Mouse (Mus musculus): ENCODE results near the gene Zfp667.

The Zfp667 gene

DNA sequence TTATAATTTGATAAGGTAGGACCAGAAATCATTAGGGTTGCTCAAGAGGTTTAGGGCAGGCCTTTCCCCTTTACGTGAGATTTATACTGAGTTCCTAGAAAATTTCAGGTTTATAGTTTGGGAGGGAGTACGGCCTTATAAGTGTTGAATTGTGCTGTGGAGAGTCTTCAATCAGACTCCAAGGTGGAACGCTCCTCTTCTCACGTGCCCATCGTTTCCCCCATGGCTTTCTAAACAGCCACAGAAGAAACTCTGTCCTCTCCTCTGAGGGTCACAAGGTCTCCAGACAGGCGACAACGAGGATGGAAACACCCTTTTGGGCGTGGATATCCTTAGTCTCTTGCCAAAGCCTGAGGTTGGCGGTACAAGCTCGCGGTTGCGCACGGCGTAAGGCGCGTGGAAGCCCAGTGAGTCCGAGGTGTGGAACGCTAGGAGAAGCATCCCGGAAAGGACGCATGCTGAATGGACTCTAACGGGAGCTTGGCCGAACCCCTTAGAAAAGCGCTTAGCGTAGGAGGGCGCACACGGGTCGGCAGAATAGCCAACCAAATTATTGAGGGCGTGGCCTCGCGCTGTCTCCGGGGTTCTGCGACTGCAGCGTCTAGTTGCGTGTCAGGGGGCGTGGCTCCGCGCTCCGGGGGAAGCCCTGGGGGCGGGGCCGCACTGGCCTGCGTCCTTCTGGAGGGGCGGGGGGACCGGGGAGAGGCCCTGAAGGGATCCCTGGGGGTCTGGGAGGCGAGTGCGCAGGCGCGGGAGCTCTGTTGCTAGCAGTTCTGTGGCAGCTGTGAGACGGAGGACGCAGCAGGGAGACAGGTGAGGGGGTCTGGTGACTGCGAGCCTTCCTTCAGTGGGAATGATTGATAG lies at the start of gene Zfp667:
Gene Zfp667, plus strand, starts transcription at position 738 of the 864 bp plus-strand sequence.
- POLR2A ChIA-PET, result interaction anchor here in 3 of 4 experiments (0.5 to 2.1 kb wide), 38 partner anchors 9 to 1493 kb away, joined by 3 to 26 read pairs (median 4); partner anchors contain the start of genes Zfp78 (in 3 of the 3), Gm3854 (in 2 of the 3), Zfp444 (in 2 of the 3) and Zfp583 (in 2 of the 3)
- CTCF ChIA-PET, result interaction anchor here (0.5 to 2.0 kb wide), 15 partner anchors 9 to 442 kb away, joined by 3 to 13 read pairs (median 3); partner anchors contain the start of genes Gm3854 (in 1 of the 4) and Zfp78 (in 1 of the 4)

DNA sequence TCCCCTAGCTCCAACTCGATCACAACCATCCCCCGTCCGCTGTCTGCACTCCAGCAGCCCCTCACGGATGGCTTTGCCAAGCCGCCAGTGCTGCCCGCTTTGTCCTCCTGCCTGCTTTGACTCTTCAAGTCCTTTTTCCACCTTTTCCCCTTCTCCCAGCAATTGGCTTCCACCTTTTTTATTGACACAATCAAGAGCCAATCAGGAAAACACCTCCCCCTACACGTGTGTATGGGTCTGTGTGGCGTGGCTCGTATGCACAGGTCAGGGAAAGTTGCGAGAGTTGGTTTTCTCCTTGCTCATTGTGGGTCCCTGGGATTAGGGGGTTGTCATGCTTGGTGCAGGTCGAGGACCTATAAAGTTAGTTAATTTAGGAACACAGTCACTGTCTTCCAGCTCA lies 46.6 kb upstream of the Zfp667 start:
- ChIA-PET POLR2A (interaction anchor here (0.6 to 7.2 kb wide), 16 partner anchors 17 to 1178 kb away, joined by 3 to 139 read pairs (median 4); partner anchors contain the start of genes U2af2 (in 1 of the 4) and Zfp78 (in 1 of the 4)), CTCF (interaction anchor here (0.6 to 2.8 kb wide), 31 partner anchors 8 to 837 kb away, joined by 3 to 30 read pairs (median 5); partner anchors contain the start of genes Galp (in 1 of the 4), Zfp667 (in 1 of the 4) and Zfp78 (in 1 of the 4))

DNA sequence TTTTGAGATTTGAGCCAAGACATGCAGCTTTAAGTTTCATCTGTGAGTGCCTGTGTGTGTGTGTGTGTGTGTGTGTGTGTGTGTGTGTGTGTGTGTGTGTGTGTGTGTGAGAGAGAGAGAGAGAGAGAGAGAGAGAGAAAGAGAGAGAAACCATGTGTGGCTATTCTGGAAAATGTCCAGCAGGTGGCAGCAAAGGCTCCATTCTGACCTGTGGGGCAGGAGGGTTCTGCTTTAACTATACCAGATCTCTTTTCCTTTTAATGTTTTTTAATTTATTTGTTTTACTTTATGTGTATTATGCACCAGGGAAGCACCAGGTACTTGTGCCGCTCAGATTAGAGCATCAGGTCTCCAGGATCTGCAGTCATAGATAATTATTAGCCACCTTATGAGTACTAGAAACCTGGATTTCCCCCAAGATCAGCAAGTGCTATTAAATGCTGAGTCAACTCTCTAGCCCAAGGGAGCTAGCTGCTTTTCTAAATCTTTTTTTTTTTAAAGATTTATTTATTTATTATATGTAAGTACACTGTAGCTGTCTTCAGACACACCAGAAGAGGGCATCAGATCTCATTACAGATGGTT lies 45.4 kb upstream of the Zfp667 start:
- ChIA-PET CTCF (interaction anchor here (0.6 to 2.8 kb wide), 36 partner anchors 9 to 586 kb away, joined by 3 to 30 read pairs (median 6); partner anchors contain the start of genes Galp (in 1 of the 4), Zfp667 (in 1 of the 4) and Zfp78 (in 1 of the 4)), POLR2A (interaction anchor here (0.5 to 7.2 kb wide), 20 partner anchors 17 to 1428 kb away, joined by 3 to 139 read pairs (median 4); partner anchors contain the start of genes Gm3854 (in 1 of the 4) and Ube2s (in 1 of the 4))

DNA sequence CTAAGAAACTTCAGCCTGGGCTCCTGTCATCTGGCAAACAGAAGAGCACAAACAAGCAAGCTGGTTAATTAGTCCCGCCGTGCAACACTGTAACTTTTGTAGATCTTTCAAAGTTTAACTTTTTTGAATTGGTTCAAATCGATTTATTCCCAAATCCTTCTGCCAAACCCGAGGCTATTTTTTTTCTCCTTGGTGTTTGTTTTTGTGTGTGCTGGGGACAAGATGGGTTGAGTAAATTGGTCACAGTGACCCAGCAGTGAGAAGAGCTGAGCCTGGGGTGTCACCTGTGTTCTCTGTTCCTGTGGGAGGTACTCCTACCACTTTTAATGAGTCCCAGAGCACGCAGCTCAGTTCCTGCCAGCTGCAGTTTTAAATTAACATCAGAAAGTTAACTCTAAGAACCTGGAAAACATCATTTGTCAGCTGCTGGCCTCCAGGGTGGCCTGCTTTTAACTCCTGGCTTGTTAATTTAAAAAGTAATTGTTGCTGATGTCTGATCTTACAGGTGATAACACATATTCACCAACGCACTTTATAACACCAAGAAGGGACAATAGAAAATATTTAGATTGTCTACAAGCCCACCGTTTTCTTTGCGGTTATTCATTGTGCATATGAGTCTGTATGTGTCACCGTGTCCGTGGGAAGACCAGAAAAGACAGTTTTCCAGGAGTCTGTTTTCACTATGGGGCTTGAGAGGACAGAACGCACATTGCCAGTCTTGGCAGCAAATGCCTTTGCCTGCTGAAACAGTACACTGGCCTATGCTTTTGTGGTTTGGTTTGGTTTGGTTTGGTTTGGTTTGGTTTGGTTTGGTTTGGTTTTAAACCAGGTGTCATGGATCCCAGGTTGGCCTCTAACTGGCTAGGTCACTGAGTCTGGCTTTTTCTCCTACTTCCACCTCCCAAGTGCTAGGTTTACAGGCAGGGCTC lies 41.8 kb upstream of the Zfp667 start:
- POLR2A ChIA-PET, result interaction anchor here (0.6 to 7.2 kb wide), 19 partner anchors 14 to 483 kb away, joined by 3 to 139 read pairs (median 4); partner anchors contain the start of genes Gm3854 (in 1 of the 4), Zfp667 (in 1 of the 4) and Zfp78 (in 1 of the 4)
- CTCF ChIA-PET, result interaction anchor here in 3 of 4 experiments (0.6 to 3.2 kb wide), 13 partner anchors 11 to 54 kb away, joined by 3 to 14 read pairs (median 5); no protein-coding TSS in a partner anchor

DNA sequence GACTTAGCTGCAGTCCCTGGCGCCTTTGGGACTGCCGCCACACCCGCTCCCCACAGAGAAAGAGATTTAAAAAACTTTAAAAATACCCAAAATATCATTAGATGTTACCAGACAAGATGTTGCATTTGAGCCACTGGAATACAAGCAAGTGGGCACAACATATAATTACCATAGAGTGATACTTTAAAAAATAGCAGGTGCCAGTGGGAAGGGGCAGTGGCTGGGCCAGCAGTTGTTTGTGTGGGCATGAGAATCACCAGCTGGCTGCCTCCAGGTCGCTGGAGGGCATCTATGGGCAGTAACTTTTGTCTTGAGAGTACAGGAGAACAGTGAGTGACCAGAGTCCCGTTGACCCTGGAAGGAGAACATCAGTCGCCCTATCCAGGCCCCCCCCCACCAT lies 34.0 kb upstream of the Zfp667 start, which contains the start of gene Epp13:
Gene Epp13, plus strand, starts transcription at position 301 of the 400 bp plus-strand sequence.
- ChIA-PET POLR2A (no interaction called here), CTCF (no interaction called here)

DNA sequence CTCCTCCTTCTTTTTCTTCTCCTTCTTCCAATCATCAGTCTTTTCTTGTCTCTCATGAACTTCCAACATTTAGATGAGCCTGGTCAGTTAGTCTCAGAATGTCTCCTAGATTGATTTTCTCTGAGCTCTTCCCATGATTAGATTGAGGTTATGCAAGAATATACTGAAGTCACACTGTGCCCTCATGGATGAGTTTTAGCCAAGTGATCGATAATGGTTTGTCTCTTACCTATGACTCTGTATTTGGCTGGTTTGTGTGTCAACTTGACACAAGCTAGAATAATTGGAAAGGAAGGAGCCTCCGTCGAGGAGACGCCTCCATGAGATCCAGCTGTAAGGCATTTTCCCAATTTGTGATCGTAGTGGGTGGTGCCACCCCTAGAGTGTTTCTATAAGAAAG lies 31.9 kb upstream of the Zfp667 start:
- CTCF ChIA-PET, result interaction anchor here in 2 of 4 experiments (0.8 to 1.2 kb wide), 3 partner anchors 14 to 40 kb away, joined by 3 to 5 read pairs (median 3); no protein-coding TSS in a partner anchor
- POLR2A ChIA-PET, result interaction anchor here in 1 of 4 experiments (0.5 to 10.2 kb wide), 6 partner anchors 12 to 1169 kb away, joined by 3 to 139 read pairs (median 4); no protein-coding TSS in a partner anchor

DNA sequence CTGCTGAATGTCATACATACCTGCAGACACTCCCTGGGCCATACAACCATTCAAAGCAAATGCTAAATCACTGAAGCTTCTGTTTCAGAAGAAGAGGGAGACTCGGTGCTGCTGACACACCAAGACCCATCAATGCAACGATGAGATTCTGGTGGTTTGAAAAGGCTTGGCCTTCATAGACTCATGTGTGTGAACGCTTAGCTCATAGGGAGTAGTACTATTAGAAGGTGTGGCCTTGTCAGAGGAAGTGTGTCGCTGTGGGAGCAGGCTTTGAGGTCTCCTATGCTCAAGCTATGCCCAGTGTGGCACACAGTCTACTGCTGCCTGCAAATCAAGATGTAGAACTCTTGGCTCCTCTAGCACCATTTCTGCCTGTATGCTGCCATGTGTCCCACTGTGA lies 29.0 kb upstream of the Zfp667 start:
- ChIA-PET CTCF (interaction anchor here in 3 of 4 experiments (0.7 to 3.5 kb wide), 4 partner anchors 16 to 62 kb away, joined by 4 to 29 read pairs (median 14); no protein-coding TSS in a partner anchor), POLR2A (interaction anchor here (0.7 to 10.2 kb wide), 20 partner anchors 9 to 1243 kb away, joined by 3 to 139 read pairs (median 6); partner anchors contain the start of genes Zfp444 (in 2 of the 4), Zfp667 (in 2 of the 4), Zfp78 (in 2 of the 4) and Fiz1 (in 1 of the 4))

DNA sequence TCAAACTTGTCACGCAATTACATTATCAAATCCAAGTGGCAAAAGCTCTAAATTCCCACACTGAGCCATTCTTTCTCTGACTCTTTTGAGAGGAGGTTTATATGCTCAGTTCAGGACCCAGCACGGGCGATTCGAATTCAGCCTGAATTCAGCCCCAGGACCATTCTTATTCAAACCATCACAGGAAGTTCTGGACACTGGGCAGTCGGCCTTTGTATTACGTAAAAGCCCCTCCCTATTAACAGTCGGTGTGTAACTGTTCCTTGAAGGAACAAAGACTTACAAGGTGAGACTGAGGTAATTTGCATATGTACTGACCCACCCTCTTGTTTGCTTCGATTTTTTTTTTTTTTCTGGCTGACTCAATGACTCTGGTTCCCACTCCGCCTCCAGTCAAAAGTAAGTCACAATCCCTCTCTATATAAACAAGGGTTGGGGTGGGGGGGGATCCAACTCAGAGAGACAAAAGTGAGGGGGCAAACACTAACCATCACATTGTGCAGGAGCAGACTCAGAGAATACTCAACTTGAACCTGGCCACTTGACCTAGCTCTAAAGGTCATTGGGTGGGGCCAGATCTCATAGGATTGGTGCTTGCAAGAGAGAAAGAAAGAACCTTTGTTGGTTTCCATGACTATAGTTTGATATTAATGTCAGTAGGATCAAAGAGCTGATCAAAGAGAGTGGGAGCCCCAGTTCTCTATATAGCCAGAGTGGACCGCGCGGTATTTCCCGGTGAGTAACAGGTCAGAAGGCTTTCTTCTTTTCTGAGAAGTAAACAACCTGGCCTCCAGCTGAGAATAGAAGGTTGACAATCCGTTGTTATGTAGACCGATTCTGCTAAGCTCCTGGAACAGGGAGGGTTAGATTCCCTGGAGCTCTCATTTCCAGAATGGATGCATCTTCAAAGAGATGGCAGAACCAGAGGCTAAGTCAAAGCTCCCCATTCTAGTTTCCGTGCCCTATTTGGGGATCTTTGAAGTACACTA lies 27.9 kb upstream of the Zfp667 start:
- CTCF ChIA-PET, result interaction anchor here (0.5 to 3.5 kb wide), 26 partner anchors 14 to 469 kb away, joined by 3 to 29 read pairs (median 4); partner anchors contain the start of genes Zfp667 (in 1 of the 4) and Zfp78 (in 1 of the 4)
- POLR2A ChIA-PET, result interaction anchor here (0.5 to 10.2 kb wide), 81 partner anchors 8 to 1357 kb away, joined by 3 to 139 read pairs (median 5); partner anchors contain the start of genes Zfp444 (in 4 of the 4), Zfp667 (in 3 of the 4), Zfp787 (in 3 of the 4) and Peg3 (in 2 of the 4)

DNA sequence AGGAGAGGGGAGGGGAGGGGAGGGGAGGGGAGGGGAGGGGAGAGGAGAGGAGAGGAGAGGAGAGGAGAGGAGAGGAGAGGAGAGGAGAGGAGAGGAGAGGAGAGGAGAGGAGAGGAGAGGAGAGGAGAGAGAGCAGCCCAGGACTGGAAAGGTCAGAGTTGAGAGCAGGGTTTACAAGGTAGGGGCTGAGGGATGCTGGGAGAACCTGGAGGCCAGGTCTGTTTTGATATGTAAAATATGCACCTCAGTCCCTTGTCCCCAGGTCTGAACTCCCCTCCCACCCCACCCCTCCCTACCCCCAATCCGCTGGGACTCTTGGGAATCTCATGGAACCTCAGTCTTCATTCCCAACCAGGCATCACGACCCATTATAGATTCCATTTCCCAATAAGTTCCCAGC lies 26.4 kb upstream of the Zfp667 start:
- POLR2A ChIA-PET, result interaction anchor here in 3 of 4 experiments (0.6 to 10.2 kb wide), 21 partner anchors 13 to 1246 kb away, joined by 3 to 139 read pairs (median 10); partner anchors contain the start of genes Fiz1 (in 1 of the 3), Peg3 (in 1 of the 3), Usp29 (in 1 of the 3) and Zfp444 (in 1 of the 3)
- CTCF ChIA-PET, result interaction anchor here in 2 of 4 experiments (0.7 to 3.5 kb wide), 8 partner anchors 16 to 133 kb away, joined by 3 to 29 read pairs (median 10); partner anchors contain the start of gene Galp (in 1 of the 2)

DNA sequence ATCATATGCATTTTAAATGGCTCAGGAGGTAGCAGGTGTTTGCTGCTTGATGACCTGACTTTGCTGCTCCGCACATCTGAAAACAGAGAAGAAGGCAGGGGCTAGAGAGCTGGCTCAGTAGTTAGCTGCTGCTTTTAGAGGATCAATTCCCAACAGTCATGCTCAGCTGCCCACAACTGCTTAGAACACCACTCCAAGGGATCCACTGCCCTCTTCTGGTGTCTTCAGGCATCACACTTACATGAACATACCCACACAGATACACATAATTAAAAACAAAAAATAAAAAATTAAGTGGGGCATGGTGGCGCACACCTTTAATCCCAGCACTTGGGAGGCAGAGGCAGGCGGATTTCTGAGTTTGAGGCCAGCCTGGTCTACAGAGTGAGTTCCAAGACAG lies 24.3 kb upstream of the Zfp667 start:
- POLR2A ChIA-PET, result interaction anchor here in 3 of 4 experiments (0.7 to 10.2 kb wide), 7 partner anchors 20 to 101 kb away, joined by 3 to 139 read pairs (median 4); partner anchors contain the start of genes Galp (in 1 of the 3), Zfp444 (in 1 of the 3) and Zfp78 (in 1 of the 3)

DNA sequence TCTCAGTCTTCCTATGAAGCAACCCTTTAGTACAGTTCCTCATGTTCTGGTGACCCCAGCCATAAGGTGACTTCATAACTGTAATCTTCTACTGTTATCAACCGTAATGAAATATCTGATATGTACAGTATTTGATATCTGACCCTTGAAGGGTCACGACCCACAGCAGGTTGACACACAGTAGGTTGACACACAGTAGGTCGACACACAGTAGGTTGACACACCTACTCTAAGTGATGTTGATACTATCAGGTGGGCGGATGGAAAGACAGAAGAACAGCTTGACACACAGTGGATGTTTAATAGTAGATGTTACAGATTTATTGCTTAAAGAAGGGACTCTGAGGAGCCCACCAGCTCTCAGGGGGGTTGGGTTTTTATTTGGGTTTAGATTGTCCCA lies 23.4 kb upstream of the Zfp667 start:
- POLR2A ChIA-PET, result interaction anchor here in 1 of 4 experiments (10.2 kb wide), 1 partner anchor 20 kb away, joined by 139 read pairs; no protein-coding TSS in a partner anchor
- CTCF ChIA-PET, result interaction anchor here in 2 of 4 experiments (1.9 to 3.1 kb wide), 2 partner anchors 23 kb away, joined by 4 to 30 read pairs; no protein-coding TSS in a partner anchor

More for the DNA sequence above, 24.3 kb upstream of the Zfp667 start:
- CTCF ChIA-PET, result interaction anchor here (0.6 to 3.1 kb wide), 24 partner anchors 18 to 135 kb away, joined by 3 to 30 read pairs (median 6); partner anchors contain the start of genes Galp (in 2 of the 4) and Zfp444 (in 1 of the 4)

DNA sequence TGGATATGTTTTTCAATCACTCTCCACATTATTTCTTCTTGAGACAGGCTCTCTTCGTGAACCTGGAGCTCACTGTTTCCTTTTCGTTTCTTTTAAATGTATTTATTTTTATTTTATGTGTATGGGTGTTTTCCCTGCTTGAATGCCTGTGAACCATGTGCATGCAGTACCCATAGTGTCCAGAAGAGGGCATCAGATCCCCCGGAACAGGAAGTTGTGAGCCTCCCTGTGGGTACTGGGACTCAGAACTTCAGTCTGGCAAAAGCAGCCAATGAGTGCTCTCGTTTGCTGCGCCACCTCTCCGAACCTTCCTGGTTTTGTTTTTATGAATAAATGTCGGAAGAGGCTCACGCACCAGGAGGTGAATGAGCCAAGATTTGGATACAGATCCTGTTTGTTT lies 20.7 kb upstream of the Zfp667 start:
- ChIA-PET CTCF (interaction anchor here (0.6 to 1.3 kb wide), 6 partner anchors 17 to 53 kb away, joined by 3 to 6 read pairs (median 3); no protein-coding TSS in a partner anchor), POLR2A (interaction anchor here in 2 of 4 experiments (0.5 to 1.4 kb wide), 8 partner anchors 8 to 77 kb away, joined by 3 to 5 read pairs (median 3); no protein-coding TSS in a partner anchor)

DNA sequence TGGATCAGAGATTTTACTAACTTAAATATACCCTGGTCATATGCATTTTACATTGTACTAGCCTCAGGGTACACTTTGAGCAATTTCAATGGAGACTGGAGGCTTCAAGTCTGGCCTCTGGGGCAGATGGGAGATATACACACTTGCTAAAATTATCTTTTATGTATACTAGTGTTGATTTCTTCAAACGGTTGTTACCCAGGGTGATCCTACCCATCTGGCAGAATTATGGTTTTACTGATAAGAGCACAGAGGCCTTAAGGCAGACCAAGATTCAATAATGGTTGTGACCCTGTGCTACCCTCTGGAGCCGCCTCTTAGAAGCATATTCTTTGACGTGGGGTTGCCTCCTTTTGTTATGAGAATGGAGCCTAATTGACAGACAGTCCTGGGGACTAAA lies 8.5 kb upstream of the Zfp667 start:
- ChIA-PET POLR2A (interaction anchor here in 3 of 4 experiments (0.9 to 1.7 kb wide), 4 partner anchors 12 to 88 kb away, joined by 3 to 5 read pairs (median 3); partner anchors contain the start of gene Zfp78 (in 1 of the 3)), CTCF (interaction anchor here in 1 of 4 experiments (0.6 kb wide), 1 partner anchor 1366 kb away, joined by 4 read pairs; no protein-coding TSS in a partner anchor)

DNA sequence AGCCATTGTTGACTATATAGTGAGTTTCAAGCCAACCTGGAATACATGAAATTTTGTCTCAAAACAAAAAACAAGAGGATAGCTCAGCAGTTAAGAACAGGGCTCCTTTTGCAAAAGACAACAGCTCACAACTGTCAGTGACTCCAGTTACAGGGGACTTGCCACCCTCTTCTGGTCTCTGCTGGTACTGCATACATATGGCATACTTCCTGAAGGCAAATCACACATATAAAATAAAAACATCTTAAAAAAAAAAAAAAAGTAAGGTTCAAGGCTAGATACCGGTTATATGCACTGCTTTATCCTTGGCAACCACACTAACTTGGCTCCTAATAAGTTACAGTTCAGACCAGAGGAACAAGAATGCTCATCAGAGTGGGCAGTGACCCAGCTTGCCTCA lies 3.6 kb upstream of the Zfp667 start:
- ChIA-PET CTCF (interaction anchor here (0.5 to 2.6 kb wide), 72 partner anchors 9 to 1738 kb away, joined by 3 to 33 read pairs (median 5); partner anchors contain the start of genes Gm3854 (in 2 of the 4), Zfp583 (in 2 of the 4), Zfp78 (in 2 of the 4) and Galp (in 1 of the 4)), POLR2A (interaction anchor here in 3 of 4 experiments (0.6 to 2.0 kb wide), 21 partner anchors 11 to 126 kb away, joined by 3 to 16 read pairs (median 5); partner anchors contain the start of genes Zfp78 (in 2 of the 3) and Gm3854 (in 1 of the 3))
